Mouse (Mus musculus) forebrain, postnatal 0 days (tissue): ENCODE results near the gene Lypd4. TPM values are rescaled to one million over a fixed set of nuclear protein-coding genes. Genes with fewer than 3 reads are reported as not detected.
A peak's percentile ranks its signal among the peaks of the same experiment; 100 is the strongest.

ENCODE experiments used
- ATAC-seq: fragments of 200-750 bp; cut with Nextera tagmentation; 2 replicates; pipeline ENCODE4 v1.8.0; 2017; ENCODE audit warnings: mild to moderate bottlenecking, moderate library complexity
- DNase-seq: peaks from one replicate; pipeline ENCODE4 v3.0.0-alpha.2; 2015
- H3K27ac ChIP-seq: fragments of 300-500 bp; sonication (generic); 2 replicates; pipeline ENCODE4 v1.5.1; 2014; ENCODE audit warnings: low read depth, mild to moderate bottlenecking, antibody characterized with exemption, low read length, moderate library complexity, mixed read lengths
- H3K27me3 ChIP-seq: fragments of 300-500 bp; sonication (generic); 2 replicates; pipeline ENCODE4 v1.6.1; 2014; ENCODE audit warnings: mild to moderate bottlenecking, low read length, mixed read lengths; ENCODE audit not compliant: insufficient read depth
- H3K36me3 ChIP-seq: fragments of 300-500 bp; sonication (generic); 2 replicates; pipeline ENCODE4 v1.6.1; 2014; ENCODE audit warnings: mild to moderate bottlenecking, moderate library complexity; ENCODE audit not compliant: insufficient read depth
- H3K4me1 ChIP-seq: fragments of 300-500 bp; sonication (generic); 2 replicates; pipeline ENCODE4 v1.6.1; 2014; ENCODE audit warnings: antibody characterized with exemption; ENCODE audit not compliant: insufficient read depth
- H3K4me2 ChIP-seq: fragments of 300-500 bp; sonication (generic); 2 replicates; pipeline ENCODE4 v1.6.1; 2014; ENCODE audit warnings: low read depth, mild to moderate bottlenecking, moderate library complexity
- H3K4me3 ChIP-seq: fragments of 300-500 bp; sonication (generic); 2 replicates; pipeline ENCODE4 v1.5.1; 2014; ENCODE audit warnings: low read depth, low read length, mixed read lengths
- H3K9ac ChIP-seq: fragments of 300-500 bp; sonication (generic); 2 replicates; pipeline ENCODE4 v1.6.1; 2014; ENCODE audit warnings: mild to moderate bottlenecking
- H3K9me3 ChIP-seq: fragments of 300-500 bp; sonication (generic); 2 replicates; pipeline ENCODE4 v1.6.1; 2016; ENCODE audit warnings: low read length
- CTCF ChIP-seq: sonication (generic); IDR thresholded peaks from 2 replicates; pipeline ENCODE4 v1.5.1; 2016; ENCODE audit warnings: antibody characterized with exemption, control low read depth, low read depth
- WGBS: fragments of 180-500 bp; shearing (Covaris S2); extraction: QIAGEN DNeasy Blood & Tissue Kit; methylation state at CpG from one replicate; pipeline ENCODE4 v1.1.7; 2014; 5-methylcytosine and 5-hydroxymethylcytosine counted together
- polyA plus RNA-seq: library from polyadenylated mRNA; unstranded; fragments of >200 nt; fragmentation: Nextera tagmentation; extraction: Ambion mirVana; gene quantifications from 2 replicates; pipeline ENCODE4 v1.2.1, GENCODE M21; 2015
- total RNA-seq: library from RNA; depleted of rRNA; stranded (reverse); fragments of >200 nt; gene quantifications from 2 replicates; pipeline ENCODE4 v1.2.3, GENCODE M21; 2014

Gene Lypd4
- total and polyA plus RNA-seq, 2 experiments from 2014 or later, result not detected

DNA sequence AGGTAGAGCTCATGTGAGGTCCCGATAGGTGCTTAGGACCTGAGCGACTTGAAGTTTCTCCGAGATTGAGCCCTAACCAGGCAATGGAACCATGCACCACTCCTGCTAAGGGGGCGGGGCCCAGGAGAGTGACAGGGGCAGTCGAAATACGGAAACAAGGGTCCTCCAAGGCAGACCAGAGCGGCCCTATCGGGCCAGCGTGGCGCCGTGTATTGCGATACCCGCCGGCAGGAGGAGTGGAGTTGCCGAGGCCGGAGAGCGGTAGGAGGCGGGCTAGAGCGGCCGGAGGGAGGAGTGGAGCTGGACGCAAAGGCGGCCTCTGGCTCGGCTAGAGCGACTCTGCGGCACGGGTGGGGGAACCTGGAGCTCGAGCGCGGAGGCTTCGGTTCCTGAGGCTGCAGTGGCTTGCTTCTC lies 34.3 kb upstream of the Lypd4 start:
- H3K9me3 ChIP-seq, result no peaks in the 10 kb centered on the region
- H3K36me3 ChIP-seq, result 0 out of 2 replicates have a peak, but pooled peaks cover 17% of the 10 kb centered on the region
- peak; percentile 89 for TF ChIP-seq CTCF
- H3K27me3 ChIP-seq, result no peaks in the 10 kb centered on the region
- 2% methylated on average over 30 of the region's 30 CpGs for WGBS
- H3K9ac ChIP-seq, result peak overlapping the region; percentile 56
- peak; percentile 98 for ATAC-seq
- 0 out of 2 replicates have a peak, but pooled peaks cover 12% of the 10 kb centered on the region for H3K4me1 ChIP-seq
- peak; percentile 97 for DNase-seq
- peak overlapping the region; percentile 75 for H3K4me2 ChIP-seq
- H3K4me3 ChIP-seq, result peak overlapping the region; percentile 47
- peak overlapping the region; percentile 46 for H3K27ac ChIP-seq

DNA sequence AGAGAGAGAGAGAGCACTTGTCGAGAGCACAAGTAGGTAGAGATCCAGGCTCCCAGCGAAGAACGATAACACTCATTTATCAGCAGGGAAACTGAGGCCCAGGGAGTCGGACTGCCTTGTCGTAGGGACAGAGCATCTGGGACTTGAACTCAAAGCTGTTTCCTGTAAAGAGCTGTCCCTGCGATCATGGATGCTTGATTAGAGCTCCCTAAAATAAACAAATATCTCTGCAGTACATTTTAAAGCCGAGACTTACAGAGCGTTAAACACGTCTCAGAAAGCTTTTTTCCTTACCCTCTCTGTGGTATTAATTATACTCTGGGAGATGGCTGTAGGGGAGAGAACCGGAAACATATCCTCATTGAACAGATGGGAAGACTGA lies 33.7 kb upstream of the Lypd4 start:
- DNase-seq (no peak), ATAC-seq (no peak)
- no peak for TF ChIP-seq CTCF
- H3K4me3 ChIP-seq, result peak overlapping the region; percentile 47
- 0 out of 2 replicates have a peak, but pooled peaks cover 12% of the 10 kb centered on the region for H3K4me1 ChIP-seq
- WGBS, result 35% methylated on average over 10 of the region's 10 CpGs
- H3K36me3 ChIP-seq, result 0 out of 2 replicates have a peak, but pooled peaks cover 10% of the 10 kb centered on the region
- no peaks in the 10 kb centered on the region for H3K27me3 ChIP-seq
- no peaks in the 10 kb centered on the region for H3K9me3 ChIP-seq
- H3K9ac ChIP-seq, result peak overlapping the region; percentile 68; the same call in 1 of the 2 replicates
- 0 out of 2 replicates have a peak overlapping the region, but pooled peaks have one; percentile 58 for H3K27ac ChIP-seq
- peak overlapping the region; percentile 75 for H3K4me2 ChIP-seq

DNA sequence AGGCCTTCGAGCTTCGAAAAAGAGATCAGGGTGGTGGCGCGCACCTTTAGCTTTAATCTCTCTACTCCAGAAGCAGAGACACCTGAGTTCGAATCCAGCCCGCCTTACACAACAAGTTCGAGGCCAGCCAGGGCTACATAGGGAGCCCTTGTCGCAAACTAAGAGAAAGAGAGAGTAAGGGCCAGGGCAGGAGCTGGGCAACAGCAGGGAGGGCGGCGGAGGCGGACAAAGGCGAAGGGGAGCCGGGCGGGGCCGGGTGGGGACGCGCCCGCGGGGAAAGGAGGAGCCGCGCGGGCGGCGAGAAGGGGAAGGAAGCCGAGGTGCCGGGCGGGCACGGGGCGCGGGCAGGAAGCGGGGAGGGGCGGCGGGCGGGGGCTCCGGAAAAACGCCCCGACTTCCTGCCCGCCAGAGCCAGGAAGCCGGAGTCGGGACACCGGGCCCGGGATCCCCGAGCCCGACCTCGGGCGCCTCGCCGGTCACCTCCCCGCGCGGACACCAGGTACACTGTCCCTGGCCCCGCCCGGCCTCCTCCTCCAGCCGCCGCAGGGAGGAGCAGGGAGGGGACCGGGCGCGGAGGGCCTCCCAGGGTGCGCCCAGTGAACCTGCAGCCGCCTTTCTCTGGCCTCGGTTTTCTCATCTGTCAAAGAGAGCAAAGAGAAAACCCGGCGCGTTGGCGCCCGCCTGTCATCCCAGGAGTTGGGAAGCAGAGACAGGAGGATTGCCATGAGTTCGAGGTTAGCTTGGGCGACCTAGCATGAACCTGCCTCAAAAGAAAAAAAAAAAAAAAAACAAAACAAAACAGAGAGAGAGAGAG lies 33.1 kb upstream of the Lypd4 start, which contains the start of gene Arhgef1:
Arhgef1 (plus strand) TSS at position 283 of the 814 bp plus-strand sequence.
- WGBS, result 8% methylated on average over 43 of the region's 68 CpGs
- Histone ChIP-seq H3K4me1 (0 out of 2 replicates have a peak, but pooled peaks cover 12% of the 10 kb centered on the region), H3K4me2 (peak within 1 kb of the TSS; percentile 75), H3K9ac (peak within 1 kb of the TSS; percentile 68), H3K36me3 (0 out of 2 replicates have a peak, but pooled peaks cover 4% of the 10 kb centered on the region), H3K9me3 (no peaks in the 10 kb centered on the region), H3K27ac (peak within 1 kb of the TSS; percentile 58), H3K4me3 (peak within 1 kb of the TSS; percentile 47), H3K27me3 (no peaks in the 10 kb centered on the region)
- no peak for TF ChIP-seq CTCF
- DNase-seq (peak; percentile 33), ATAC-seq (no peak)

DNA sequence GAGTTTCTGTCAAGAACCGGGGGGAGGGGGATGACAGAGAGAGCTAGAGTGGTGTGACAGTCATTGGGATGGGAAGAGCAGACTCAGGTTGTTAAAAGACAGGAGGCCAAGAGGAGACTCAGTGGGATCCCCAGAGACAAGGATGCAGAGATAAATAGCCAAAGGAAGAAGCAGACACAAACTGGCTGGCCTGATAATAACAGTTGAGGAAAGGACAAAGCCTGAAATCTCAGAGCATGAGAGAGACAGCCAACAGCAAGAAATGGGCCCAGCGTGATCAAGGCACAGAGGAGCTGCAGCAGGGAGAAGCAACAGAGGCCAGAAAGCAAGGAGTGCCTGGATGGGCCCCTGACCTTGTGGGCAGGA lies 32.5 kb upstream of the Lypd4 start:
- H3K4me3 ChIP-seq, result peak overlapping the region; percentile 47; the same call in 1 of the 2 replicates
- peak overlapping the region; percentile 58 for H3K27ac ChIP-seq
- H3K9me3 ChIP-seq, result no peaks in the 10 kb centered on the region
- ATAC-seq, result no peak
- DNase-seq, result peak; percentile 14
- H3K9ac ChIP-seq, result peak overlapping the region; percentile 68
- no peaks in the 10 kb centered on the region for H3K27me3 ChIP-seq
- H3K36me3 ChIP-seq, result no peaks in the 10 kb centered on the region
- H3K4me2 ChIP-seq, result peak overlapping the region; percentile 75; the same call in 1 of the 2 replicates
- 0 out of 2 replicates have a peak, but pooled peaks cover 12% of the 10 kb centered on the region for H3K4me1 ChIP-seq
- TF ChIP-seq CTCF, result no peak
- WGBS, result 57% methylated on average over 2 of the region's 2 CpGs

DNA sequence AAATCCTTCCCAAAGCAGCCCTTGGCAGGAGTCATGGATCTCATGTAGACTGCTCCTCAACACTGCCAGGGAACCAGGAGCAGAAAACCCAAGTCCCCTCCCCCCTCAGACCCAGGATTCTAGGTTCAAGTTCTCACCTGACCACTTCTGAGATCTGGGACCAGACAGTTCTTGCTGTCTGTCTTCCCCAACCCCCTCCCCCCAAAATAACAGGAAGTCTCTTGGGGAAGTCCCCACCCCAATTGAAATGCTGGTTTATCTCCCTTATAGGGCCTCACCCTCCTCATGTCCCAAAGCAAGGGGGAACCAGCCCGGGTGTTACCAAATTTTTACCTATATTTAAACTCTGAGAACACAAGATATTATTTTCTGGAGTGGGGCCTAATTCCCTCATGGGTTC lies 32.1 kb upstream of the Lypd4 start:
- Histone ChIP-seq H3K4me1 (0 out of 2 replicates have a peak, but pooled peaks cover 12% of the 10 kb centered on the region), H3K36me3 (no peaks in the 10 kb centered on the region), H3K4me2 (no peak overlapping the region), H3K4me3 (no peak overlapping the region), H3K9ac (no peak overlapping the region; the same call in 1 of the 2 replicates), H3K27ac (no peak overlapping the region), H3K27me3 (no peaks in the 10 kb centered on the region), H3K9me3 (no peaks in the 10 kb centered on the region)
- DNase-seq (no peak), ATAC-seq (no peak)
- WGBS, result 81% methylated on average over 1 of the region's 1 CpGs
- TF ChIP-seq CTCF, result no peak

DNA sequence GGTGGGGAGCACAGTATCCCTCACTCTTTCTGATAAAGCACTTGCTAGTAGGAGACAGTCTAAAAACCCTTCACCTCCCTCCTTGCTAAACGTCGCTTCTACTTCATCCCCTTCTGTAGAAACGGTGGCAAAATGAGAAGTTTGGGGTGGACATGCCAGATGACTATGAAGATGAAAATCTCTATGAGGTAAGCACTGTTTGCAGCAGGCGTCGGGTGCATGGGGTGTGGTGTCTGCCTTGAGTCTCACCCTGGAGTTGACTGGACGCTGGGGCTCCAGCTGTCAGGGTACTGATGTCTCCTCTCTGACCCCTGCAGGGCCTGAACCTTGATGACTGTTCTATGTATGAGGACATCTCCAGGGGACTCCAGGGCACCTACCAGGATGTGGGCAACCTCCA lies 31.4 kb upstream of the Lypd4 start:
- no peak for TF ChIP-seq CTCF
- DNase-seq (no peak), ATAC-seq (no peak)
- Histone ChIP-seq H3K4me2 (no peak overlapping the region), H3K9me3 (no peaks in the 10 kb centered on the region), H3K27ac (no peak overlapping the region), H3K4me3 (no peak overlapping the region), H3K27me3 (no peaks in the 10 kb centered on the region), H3K9ac (no peak overlapping the region), H3K36me3 (no peaks in the 10 kb centered on the region), H3K4me1 (0 out of 2 replicates have a peak, but pooled peaks cover 12% of the 10 kb centered on the region)
- WGBS, result 79% methylated on average over 6 of the region's 6 CpGs

DNA sequence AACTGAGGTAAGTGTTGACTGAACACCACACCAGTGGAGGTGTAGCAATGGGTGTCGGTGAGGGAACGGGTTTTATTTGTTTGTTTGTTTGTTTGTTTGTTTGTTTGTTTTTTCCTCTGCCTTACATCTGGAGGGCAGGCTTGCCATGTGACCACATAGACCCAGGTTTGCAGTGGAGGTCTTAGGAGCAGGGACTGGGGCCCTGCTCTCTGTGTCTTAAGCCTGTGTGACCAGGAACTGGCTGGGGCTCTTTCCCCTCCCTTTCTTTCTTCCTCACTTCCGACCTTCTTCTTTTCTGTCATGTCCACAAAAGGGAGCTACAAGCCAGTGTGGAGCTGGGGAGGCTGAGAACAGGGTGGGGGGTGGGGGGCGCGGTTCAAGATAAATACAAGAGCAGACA lies 28.2 kb upstream of the Lypd4 start:
- DNase-seq (no peak), ATAC-seq (no peak)
- no peak for TF ChIP-seq CTCF
- Histone ChIP-seq H3K9ac (no peak overlapping the region), H3K4me3 (no peak overlapping the region), H3K27me3 (no peaks in the 10 kb centered on the region), H3K36me3 (no peaks in the 10 kb centered on the region), H3K27ac (no peak overlapping the region), H3K9me3 (no peaks in the 10 kb centered on the region), H3K4me2 (no peak overlapping the region), H3K4me1 (no peaks in the 10 kb centered on the region)
- WGBS, result 83% methylated on average over 5 of the region's 5 CpGs
